Mouse (Mus musculus) midbrain, embryonic 13.5 days (tissue): ENCODE results near the gene Prkaa1. TPM values are rescaled to one million over a fixed set of nuclear protein-coding genes. Genes with fewer than 3 reads are reported as not detected.

Experiments used
- polyA plus RNA-seq: library from polyadenylated mRNA; unstranded; fragments of >200 nt; fragmentation: Nextera tagmentation; extraction: Ambion mirVana; gene quantifications from 2 replicates; pipeline ENCODE4 v1.2.1, GENCODE M21; 2015

The Prkaa1 gene
- polyA plus RNA-seq, 1 experiment from 2014 or later: 13.4 TPM

Other genes starting within 250 kb of the Prkaa1 start
- gene Mroh2b, start 245.1 kb upstream of the Prkaa1 start, polyA plus RNA-seq: not detected in 2 replicates
- gene C7, start 80.1 kb upstream of the Prkaa1 start, polyA plus RNA-seq: not detected in 2 replicates
- 0.46 and 0.59 TPM in 2 replicates for gene Card6, start 35.3 kb upstream of the Prkaa1 start, polyA plus RNA-seq
- gene Rpl37, start 27.2 kb upstream of the Prkaa1 start, polyA plus RNA-seq: 409 and 410 TPM in 2 replicates
- gene Ttc33, start 41.7 kb downstream of the Prkaa1 start, polyA plus RNA-seq: 57.2 and 59.7 TPM in 2 replicates
- gene Ptger4, start 100.3 kb downstream of the Prkaa1 start, polyA plus RNA-seq: 0.54 and 0.90 TPM in 2 replicates